In the genomic region with DNA sequence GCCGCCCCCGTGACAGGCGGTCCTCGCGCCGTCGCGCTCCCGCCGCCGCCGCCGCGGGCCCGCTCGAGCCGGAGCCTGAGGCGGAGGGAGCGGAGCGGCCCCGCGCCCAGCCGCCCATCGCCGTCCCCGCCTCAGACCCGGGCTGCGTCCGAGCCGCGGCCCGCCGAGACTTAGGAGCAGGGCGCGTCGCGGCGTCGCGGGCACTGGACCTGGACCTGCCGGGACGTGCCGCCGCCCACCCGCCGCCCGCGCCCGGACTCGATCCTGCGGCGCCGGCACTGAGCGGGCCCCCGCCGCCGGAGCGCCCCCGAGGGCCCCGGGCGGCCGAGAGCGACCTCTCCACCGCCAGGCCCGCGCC, we compare ENCODE assay signal across 8 mouse cellular contexts. TPM values are rescaled to one million over a fixed set of nuclear protein-coding genes. Genes with fewer than 3 reads are reported as not detected.
DNase-seq lines count a peak whose midpoint lies in the region; ATAC-seq and TF ChIP-seq lines count a peak whose summit lies in the region.

No protein-coding gene starts in this region.

- no peak for TF ChIP-seq EP300 in liver, postnatal 0 days (IDR thresholded peaks at IDR 0.05; ENCODE audit: low read depth)

- WGBS in kidney, embryonic 14.5 days = 0% methylated on average over 50 of the region's 66 CpGs
- 2% methylated on average over 66 of the region's 66 CpGs for WGBS in bone marrow, adult 2 months
- WGBS in forebrain, postnatal 0 days = 3% methylated on average over 39 of the region's 66 CpGs
- WGBS in liver, postnatal 0 days (ENCODE audit: insufficient replicate concordance) = 1% methylated on average over 41 of the region's 66 CpGs

- no peak for DNase-seq in kidney, postnatal 36 days
- no peak for DNase-seq in forebrain, postnatal 0 days
- DNase-seq in liver, postnatal 0 days = no peak
- DNase-seq in urinary bladder, postnatal 36 days (ENCODE audit: low spot score in 2 of 2) = no peak
- DNase-seq in frontal cortex, postnatal 36 days (ENCODE audit: low spot score in 2 of 2) = no peak
- DNase-seq in cerebellum, postnatal 25 days = no peak

- no peaks in the 10 kb centered on the region for H3K9me3 ChIP-seq in kidney, embryonic 14.5 days (ENCODE audit: control insufficient read depth, low read length)
- no peaks in the 10 kb centered on the region for H3K9me3 ChIP-seq in forebrain, postnatal 0 days (ENCODE audit: low read length)
- H3K9me3 ChIP-seq in liver, postnatal 0 days (ENCODE audit: low read length) = no peaks in the 10 kb centered on the region

- ATAC-seq in kidney, embryonic 14.5 days (ENCODE audit: low FRiP score, low TSS enrichment) = peak; percentile 69
- peak; percentile 10 for ATAC-seq in forebrain, postnatal 0 days
- ATAC-seq in liver, postnatal 0 days = peak; percentile 30

- peak overlapping the region; percentile 98 for H3K9ac ChIP-seq in kidney, embryonic 14.5 days (ENCODE audit: low read depth, low read length)
- peak overlapping the region; percentile 93 for H3K9ac ChIP-seq in forebrain, postnatal 0 days
- H3K9ac ChIP-seq in liver, postnatal 0 days (replicated peaks) = peak overlapping the region; percentile 90

- peaks cover 28% of the 10 kb centered on the region for H3K4me1 ChIP-seq in kidney, embryonic 14.5 days (ENCODE audit: control insufficient read depth, insufficient read depth, low read length)
- no peaks in the 10 kb centered on the region for H3K4me1 ChIP-seq in bone marrow, adult 2 months (ENCODE audit: control insufficient read depth, insufficient read depth, low read length)
- H3K4me1 ChIP-seq in forebrain, postnatal 0 days (ENCODE audit: insufficient read depth) = peaks cover 19% of the 10 kb centered on the region
- H3K4me1 ChIP-seq in liver, postnatal 0 days (ENCODE audit: insufficient read depth) = peaks cover 21% of the 10 kb centered on the region

- peak overlapping the region; percentile 81 for H3K4me2 ChIP-seq in kidney, embryonic 14.5 days (replicated peaks; ENCODE audit: low read depth, low read length)
- H3K4me2 ChIP-seq in forebrain, postnatal 0 days (ENCODE audit: low read depth) = peak overlapping the region; percentile 72
- peak overlapping the region; percentile 81 for H3K4me2 ChIP-seq in liver, postnatal 0 days (ENCODE audit: low read depth, low read length)

- peak overlapping the region; percentile 82 for H3K4me3 ChIP-seq in kidney, embryonic 14.5 days (ENCODE audit: low read length)
- peak overlapping the region; percentile 80 for H3K4me3 ChIP-seq in bone marrow, adult 2 months (replicated peaks; ENCODE audit: control insufficient read depth, low read depth, low read length)
- H3K4me3 ChIP-seq in forebrain, postnatal 0 days (ENCODE audit: low read depth, low read length) = peak overlapping the region; percentile 93
- H3K4me3 ChIP-seq in liver, postnatal 0 days (ENCODE audit: low read depth, low read length) = peak overlapping the region; percentile 80

- H3K27me3 ChIP-seq in kidney, embryonic 14.5 days (ENCODE audit: control insufficient read depth, insufficient read depth, low read length) = peaks cover 5% of the 10 kb centered on the region; the same call in 1 of the 2 replicates
- no peaks in the 10 kb centered on the region for H3K27me3 ChIP-seq in forebrain, postnatal 0 days (ENCODE audit: insufficient read depth, low read length)
- peaks cover 11% of the 10 kb centered on the region for H3K27me3 ChIP-seq in liver, postnatal 0 days (ENCODE audit: insufficient read depth, low read length)

- no peak for TF ChIP-seq POLR2A in bone marrow, adult 2 months (IDR thresholded peaks at IDR 0.05; ENCODE audit: borderline replicate concordance, control insufficient read depth, low read depth, low read length)

- H3K36me3 ChIP-seq in kidney, embryonic 14.5 days (ENCODE audit: control insufficient read depth, insufficient read depth, low read length) = no peaks in the 10 kb centered on the region
- H3K36me3 ChIP-seq in forebrain, postnatal 0 days (ENCODE audit: insufficient read depth) = no peaks in the 10 kb centered on the region
- H3K36me3 ChIP-seq in liver, postnatal 0 days (replicated peaks; ENCODE audit: insufficient read depth, low read length) = no peaks in the 10 kb centered on the region

- H3K27ac ChIP-seq in kidney, embryonic 14.5 days (ENCODE audit: low read depth, low read length) = peak overlapping the region; percentile 87
- peak overlapping the region; percentile 97 for H3K27ac ChIP-seq in bone marrow, adult 2 months (ENCODE audit: control insufficient read depth, insufficient read depth, low read depth, low read length, poor library complexity)
- H3K27ac ChIP-seq in forebrain, postnatal 0 days (ENCODE audit: low read depth, low read length) = peak overlapping the region; percentile 99
- H3K27ac ChIP-seq in liver, postnatal 0 days (ENCODE audit: low read depth) = peak overlapping the region; percentile 95

- no peak for TF ChIP-seq CTCF in bone marrow, adult 2 months (IDR thresholded peaks at IDR 0.05; ENCODE audit: control insufficient read depth, insufficient read depth, low read length)
- no peak for TF ChIP-seq CTCF in forebrain, postnatal 0 days (IDR thresholded peaks at IDR 0.05; ENCODE audit: low read depth)
- no peak for TF ChIP-seq CTCF in liver, postnatal 0 days (IDR thresholded peaks at IDR 0.05; ENCODE audit: low read depth)

RNA-seq across cellular contexts. Expression of gene Tnrc6c, which starts 0.8 kb away (rescaled TPM):
- 11.5 and 13.2 TPM in 2 replicates for polyA plus RNA-seq in kidney, embryonic 14.5 days (2014; fragmentation: Nextera tagmentation; extraction: Ambion mirVana)
- 14.5 and 19.5 TPM in 2 replicates for polyA plus RNA-seq in bone marrow, adult 2 months (2011; ENCODE audit: insufficient read depth, insufficient read length, low replicate concordance, missing spikeins)
- total RNA-seq in forebrain, postnatal 0 days (2014; rRNA removed) = 56.9 and 71.6 TPM in 2 replicates
- 13.1 and 19.9 TPM in 2 replicates for polyA plus RNA-seq in forebrain, postnatal 0 days (2015; fragmentation: Nextera tagmentation; extraction: Ambion mirVana)
- polyA plus RNA-seq in liver, postnatal 0 days (2015; fragmentation: Nextera tagmentation; extraction: Ambion mirVana) = 2.8 and 3.0 TPM in 2 replicates

Comparison
In these comparisons a context has a peak if more than half of its experiments do, and no peak if none do; other contexts are left out.
1. ATAC-seq: peak in every context shown above with its lines; median percentile 69 in kidney, embryonic 14.5 days; 30 in liver, postnatal 0 days; 10 in forebrain, postnatal 0 days.